Mouse (Mus musculus) forebrain, postnatal 0 days (tissue): ENCODE data around the gene Vti1a. TPM values are rescaled to one million over a fixed set of nuclear protein-coding genes. Genes with fewer than 3 reads are reported as not detected.
A peak's percentile ranks its signal among the peaks of the same experiment; 100 is the strongest.

Experiments
- ATAC-seq: fragments of 200-750 bp; cut with Nextera tagmentation; 2 replicates; pipeline ENCODE4 v1.8.0; 2017; ENCODE audit warnings: mild to moderate bottlenecking, moderate library complexity
- DNase-seq: peaks from one replicate; pipeline ENCODE4 v3.0.0-alpha.2; 2015
- H3K27ac ChIP-seq: fragments of 300-500 bp; sonication (generic); 2 replicates; pipeline ENCODE4 v1.5.1; 2014; ENCODE audit warnings: low read depth, mild to moderate bottlenecking, antibody characterized with exemption, low read length, moderate library complexity, mixed read lengths
- H3K27me3 ChIP-seq: fragments of 300-500 bp; sonication (generic); 2 replicates; pipeline ENCODE4 v1.6.1; 2014; ENCODE audit warnings: mild to moderate bottlenecking, low read length, mixed read lengths; ENCODE audit not compliant: insufficient read depth
- H3K36me3 ChIP-seq: fragments of 300-500 bp; sonication (generic); 2 replicates; pipeline ENCODE4 v1.6.1; 2014; ENCODE audit warnings: mild to moderate bottlenecking, moderate library complexity; ENCODE audit not compliant: insufficient read depth
- H3K4me1 ChIP-seq: fragments of 300-500 bp; sonication (generic); 2 replicates; pipeline ENCODE4 v1.6.1; 2014; ENCODE audit warnings: antibody characterized with exemption; ENCODE audit not compliant: insufficient read depth
- H3K4me2 ChIP-seq: fragments of 300-500 bp; sonication (generic); 2 replicates; pipeline ENCODE4 v1.6.1; 2014; ENCODE audit warnings: low read depth, mild to moderate bottlenecking, moderate library complexity
- H3K4me3 ChIP-seq: fragments of 300-500 bp; sonication (generic); 2 replicates; pipeline ENCODE4 v1.5.1; 2014; ENCODE audit warnings: low read depth, low read length, mixed read lengths
- H3K9ac ChIP-seq: fragments of 300-500 bp; sonication (generic); 2 replicates; pipeline ENCODE4 v1.6.1; 2014; ENCODE audit warnings: mild to moderate bottlenecking
- H3K9me3 ChIP-seq: fragments of 300-500 bp; sonication (generic); 2 replicates; pipeline ENCODE4 v1.6.1; 2016; ENCODE audit warnings: low read length
- CTCF ChIP-seq: sonication (generic); IDR thresholded peaks from 2 replicates; pipeline ENCODE4 v1.5.1; 2016; ENCODE audit warnings: antibody characterized with exemption, control low read depth, low read depth
- WGBS: fragments of 180-500 bp; shearing (Covaris S2); extraction: QIAGEN DNeasy Blood & Tissue Kit; methylation state at CpG from one replicate; pipeline ENCODE4 v1.1.7; 2014; 5-methylcytosine and 5-hydroxymethylcytosine counted together
- polyA plus RNA-seq: library from polyadenylated mRNA; unstranded; fragments of >200 nt; fragmentation: Nextera tagmentation; extraction: Ambion mirVana; gene quantifications from 2 replicates; pipeline ENCODE4 v1.2.1, GENCODE M21; 2015
- total RNA-seq: library from RNA; depleted of rRNA; stranded (reverse); fragments of >200 nt; gene quantifications from 2 replicates; pipeline ENCODE4 v1.2.3, GENCODE M21; 2014

Vti1a gene
- total and polyA plus RNA-seq, 2 experiments from 2014 or later, result 27.5 to 43.7 TPM

DNA sequence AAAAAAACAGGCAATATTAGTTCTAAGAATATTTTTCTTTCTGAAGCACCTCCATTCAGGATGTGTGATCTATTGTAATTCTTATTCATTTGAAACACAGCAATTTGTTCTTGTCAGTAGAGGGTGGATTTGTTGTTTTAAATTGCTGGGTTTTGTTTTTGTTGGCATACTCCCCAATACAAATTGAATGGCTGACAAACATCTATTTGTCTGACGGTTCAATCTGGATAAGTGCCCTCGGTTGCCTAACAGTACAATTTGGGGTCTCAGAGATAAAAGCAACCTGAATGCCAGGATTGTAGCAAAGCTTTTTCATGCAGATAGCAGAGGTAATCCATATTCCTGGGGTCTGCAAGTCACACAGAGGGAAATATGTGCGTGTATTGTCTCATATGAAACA is 53.6 kb downstream of the Vti1a start:
- Histone ChIP-seq H3K4me3 (no peak overlapping the region), H3K27ac (no peak overlapping the region), H3K27me3 (no peaks in the 10 kb centered on the region), H3K9me3 (no peaks in the 10 kb centered on the region), H3K4me1 (no peaks in the 10 kb centered on the region), H3K4me2 (no peak overlapping the region), H3K9ac (no peak overlapping the region), H3K36me3 (no peaks in the 10 kb centered on the region)
- ATAC-seq, result 0 out of 2 replicates have a peak, but pooled peaks have one; percentile 16
- TF ChIP-seq CTCF, result no peak
- DNase-seq, result peak; percentile 48
- WGBS, result 13% methylated on average over 3 of the region's 3 CpGs

GRCm38 (mm10) chr19:55376331-55376730 is 60.2 kb downstream of the Vti1a start:
- no peak overlapping the region for H3K4me2 ChIP-seq
- no peak for TF ChIP-seq CTCF
- peak; percentile 25 for DNase-seq
- no peak overlapping the region for H3K27ac ChIP-seq
- no peak overlapping the region for H3K9ac ChIP-seq
- no peaks in the 10 kb centered on the region for H3K36me3 ChIP-seq
- no peak overlapping the region for H3K4me3 ChIP-seq
- ATAC-seq, result no peak
- no peaks in the 10 kb centered on the region; the same call in 1 of the 2 replicates for H3K27me3 ChIP-seq
- WGBS, result 20% methylated on average over 6 of the region's 6 CpGs
- no peaks in the 10 kb centered on the region for H3K9me3 ChIP-seq
- H3K4me1 ChIP-seq, result no peaks in the 10 kb centered on the region; the same call in 1 of the 2 replicates

DNA sequence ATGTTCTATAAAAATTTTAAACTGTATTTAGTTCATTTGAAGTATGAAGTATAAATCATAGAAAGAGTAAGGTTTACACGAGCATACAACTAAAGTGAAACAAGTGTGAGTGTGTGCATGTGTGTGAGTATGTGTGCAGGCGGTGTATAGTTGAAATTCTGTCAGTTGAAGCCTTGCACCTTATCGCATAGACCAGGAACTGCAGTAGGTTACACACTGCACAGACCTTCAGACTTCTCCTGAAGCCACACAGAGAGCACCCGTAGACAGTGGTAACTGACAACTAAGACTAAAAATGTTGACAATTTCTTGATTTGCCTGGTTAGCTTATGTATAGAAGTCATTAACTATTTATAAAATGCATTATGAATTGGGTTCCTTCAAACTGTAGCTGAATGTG is 61.4 kb downstream of the Vti1a start:
- DNase-seq (no peak), ATAC-seq (no peak)
- H3K4me3 ChIP-seq, result no peak overlapping the region
- no peak overlapping the region for H3K4me2 ChIP-seq
- no peaks in the 10 kb centered on the region for H3K36me3 ChIP-seq
- TF ChIP-seq CTCF, result no peak
- no peaks in the 10 kb centered on the region; the same call in 1 of the 2 replicates for H3K4me1 ChIP-seq
- H3K27me3 ChIP-seq, result no peaks in the 10 kb centered on the region; the same call in 1 of the 2 replicates
- H3K27ac ChIP-seq, result no peak overlapping the region
- H3K9ac ChIP-seq, result no peak overlapping the region
- 93% methylated on average over 4 of the region's 4 CpGs for WGBS
- no peaks in the 10 kb centered on the region for H3K9me3 ChIP-seq

DNA sequence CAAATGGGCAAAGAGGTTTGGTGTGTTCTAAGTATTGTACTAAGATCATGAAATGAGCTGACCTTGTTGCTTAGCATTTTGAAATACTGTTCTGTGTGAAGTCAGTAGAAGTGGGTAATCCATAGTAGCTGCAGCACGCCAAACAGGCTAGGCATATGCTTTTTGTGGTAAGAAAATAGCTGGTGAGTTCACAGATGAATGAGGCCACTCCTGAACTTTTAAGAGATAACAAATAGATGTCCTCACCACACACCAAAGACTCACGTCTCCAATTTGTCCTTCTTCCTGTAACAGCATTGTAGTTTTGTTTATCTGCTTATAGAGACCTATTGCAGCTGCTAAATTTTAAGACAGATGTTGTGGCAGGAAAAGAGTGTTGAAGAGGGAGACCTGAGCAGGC is 62.8 kb downstream of the Vti1a start:
- no peak for TF ChIP-seq CTCF
- WGBS, result 81% methylated on average over 2 of the region's 2 CpGs
- H3K4me2 ChIP-seq, result no peak overlapping the region
- no peaks in the 10 kb centered on the region for H3K9me3 ChIP-seq
- DNase-seq (no peak), ATAC-seq (no peak)
- H3K9ac ChIP-seq, result no peak overlapping the region
- no peaks in the 10 kb centered on the region; the same call in 1 of the 2 replicates for H3K27me3 ChIP-seq
- H3K36me3 ChIP-seq, result no peaks in the 10 kb centered on the region
- no peak overlapping the region for H3K4me3 ChIP-seq
- no peak overlapping the region for H3K27ac ChIP-seq
- H3K4me1 ChIP-seq, result no peaks in the 10 kb centered on the region; the same call in 1 of the 2 replicates

GRCm38 (mm10) chr19:55380764-55381163 is 64.7 kb downstream of the Vti1a start:
- WGBS, result 9% methylated on average over 12 of the region's 12 CpGs
- peak; percentile 43 for DNase-seq
- Histone ChIP-seq H3K36me3 (no peaks in the 10 kb centered on the region), H3K4me1 (no peaks in the 10 kb centered on the region; the same call in 1 of the 2 replicates), H3K4me2 (peak overlapping the region; percentile 23; the same call in 1 of the 2 replicates), H3K9ac (no peak overlapping the region), H3K27ac (no peak overlapping the region), H3K4me3 (0 out of 2 replicates have a peak overlapping the region, but pooled peaks have one; percentile 4), H3K9me3 (no peaks in the 10 kb centered on the region), H3K27me3 (peaks cover under 1% of the 10 kb centered on the region; the same call in 1 of the 2 replicates)
- 0 out of 2 replicates have a peak, but pooled peaks have one; percentile 19 for TF ChIP-seq CTCF
- ATAC-seq, result no peak

- DNase-seq, result no peak
- Histone ChIP-seq H3K27me3 (peaks cover 5% of the 10 kb centered on the region; the same call in 1 of the 2 replicates), H3K27ac (no peak overlapping the region), H3K9ac (no peak overlapping the region), H3K4me2 (no peak overlapping the region), H3K9me3 (no peaks in the 10 kb centered on the region), H3K4me3 (no peak overlapping the region), H3K36me3 (no peaks in the 10 kb centered on the region), H3K4me1 (no peaks in the 10 kb centered on the region; the same call in 1 of the 2 replicates)
- TF ChIP-seq CTCF, result no peak
- ATAC-seq, result no peak
- 38% methylated on average over 7 of the region's 7 CpGs for WGBS
These were observed 65.2 kb downstream of the Vti1a start for GRCm38 (mm10) chr19:55381343-55381742.

GRCm38 (mm10) chr19:55382745-55383144 is 66.7 kb downstream of the Vti1a start:
- Histone ChIP-seq H3K36me3 (no peaks in the 10 kb centered on the region), H3K4me3 (no peak overlapping the region), H3K9ac (no peak overlapping the region), H3K4me2 (no peak overlapping the region), H3K27ac (no peak overlapping the region), H3K4me1 (no peaks in the 10 kb centered on the region), H3K27me3 (peaks cover 5% of the 10 kb centered on the region; the same call in 1 of the 2 replicates), H3K9me3 (no peaks in the 10 kb centered on the region)
- no peak for TF ChIP-seq CTCF
- WGBS, result 73% methylated on average over 7 of the region's 7 CpGs
- DNase-seq (no peak), ATAC-seq (no peak)
